Mouse (Mus musculus) forelimb bud, embryonic 11.5 days (tissue): ENCODE results near the gene Tmem14a.
A peak's percentile ranks its signal among the peaks of the same experiment; 100 is the strongest.
"Not testable (repeated sequence)": the region's sequence is repeated elsewhere in the genome, so short reads cannot be mapped to it uniquely, and the experiment has no call there.

Source experiments
- DNase-seq: peaks from one replicate; pipeline ENCODE4 v3.0.0-alpha.2; 2012; ENCODE audit warnings: low read depth, low spot score

Gene Tmem14a

DNA sequence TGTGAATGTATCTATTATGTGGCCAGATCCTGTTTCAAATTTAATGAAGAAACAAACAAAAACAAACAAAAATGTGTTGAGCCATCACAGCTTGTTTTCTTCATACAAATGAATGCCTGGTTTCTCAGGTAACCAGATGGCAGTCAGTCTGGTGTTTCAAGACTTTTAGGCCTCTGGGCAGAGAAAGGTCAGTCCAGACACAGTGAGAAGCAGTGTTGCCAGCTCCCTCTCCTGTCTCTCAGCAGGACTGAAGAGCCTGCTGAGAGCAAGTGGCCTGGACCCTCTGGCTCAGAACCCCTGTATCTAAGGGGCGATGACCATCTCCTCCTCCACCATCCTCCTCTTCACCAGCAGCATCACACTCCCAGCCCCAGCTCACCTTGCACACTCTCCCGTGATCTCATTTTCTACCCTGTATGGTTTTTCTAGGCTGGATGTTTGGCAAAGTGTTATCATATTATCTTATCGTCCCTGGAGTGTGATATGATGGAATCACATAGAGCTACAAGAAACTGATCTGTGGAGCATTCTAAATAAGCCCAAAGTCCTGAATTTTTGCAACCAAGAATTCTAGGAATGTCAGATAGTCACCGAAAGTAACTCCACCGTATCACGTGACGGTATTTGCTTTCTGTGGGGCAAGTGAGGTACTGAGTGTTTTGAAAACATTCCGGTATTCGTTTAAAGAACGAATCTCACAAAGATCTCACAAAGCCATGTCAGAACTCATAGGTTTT is 34.4 kb downstream of the Tmem14a start:
- no peak for DNase-seq

DNA sequence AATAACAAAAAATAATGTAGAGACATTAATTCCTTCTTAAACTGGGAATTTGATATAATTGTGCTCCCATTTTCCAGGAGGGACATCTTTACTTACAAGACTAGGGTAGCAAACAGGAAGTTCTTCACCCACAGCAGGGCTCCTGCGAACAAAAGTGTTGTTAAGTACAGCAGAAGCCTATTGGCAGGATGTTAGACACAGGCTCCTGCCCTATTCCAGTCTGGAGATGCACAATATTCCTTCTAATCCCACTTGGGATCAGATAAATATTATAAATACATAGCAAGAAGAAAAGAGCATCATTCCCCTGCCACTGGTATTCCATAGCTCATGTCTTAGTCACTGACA is 34.9 kb downstream of the Tmem14a start:
- DNase-seq = no peak

DNA sequence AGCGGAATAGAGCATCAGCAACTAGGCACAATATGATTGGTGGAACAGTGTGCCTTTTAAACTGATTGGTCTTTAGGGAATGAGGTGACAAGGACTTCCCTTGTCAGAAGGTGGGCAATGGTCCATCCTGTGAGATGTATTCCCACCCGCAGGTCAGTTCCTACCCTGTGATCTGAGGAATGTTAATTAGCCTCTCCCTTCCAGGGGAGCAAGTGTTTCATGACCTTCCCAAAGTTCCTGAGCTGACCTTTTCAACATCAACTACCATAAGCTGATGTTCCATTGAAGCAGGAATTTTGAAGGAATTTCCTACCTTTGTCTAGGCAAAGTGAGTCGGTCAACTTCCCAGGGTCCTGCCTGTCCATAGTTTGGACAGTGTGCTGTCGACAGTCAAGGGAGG is 35.5 kb downstream of the Tmem14a start:
- DNase-seq = no peak

DNA sequence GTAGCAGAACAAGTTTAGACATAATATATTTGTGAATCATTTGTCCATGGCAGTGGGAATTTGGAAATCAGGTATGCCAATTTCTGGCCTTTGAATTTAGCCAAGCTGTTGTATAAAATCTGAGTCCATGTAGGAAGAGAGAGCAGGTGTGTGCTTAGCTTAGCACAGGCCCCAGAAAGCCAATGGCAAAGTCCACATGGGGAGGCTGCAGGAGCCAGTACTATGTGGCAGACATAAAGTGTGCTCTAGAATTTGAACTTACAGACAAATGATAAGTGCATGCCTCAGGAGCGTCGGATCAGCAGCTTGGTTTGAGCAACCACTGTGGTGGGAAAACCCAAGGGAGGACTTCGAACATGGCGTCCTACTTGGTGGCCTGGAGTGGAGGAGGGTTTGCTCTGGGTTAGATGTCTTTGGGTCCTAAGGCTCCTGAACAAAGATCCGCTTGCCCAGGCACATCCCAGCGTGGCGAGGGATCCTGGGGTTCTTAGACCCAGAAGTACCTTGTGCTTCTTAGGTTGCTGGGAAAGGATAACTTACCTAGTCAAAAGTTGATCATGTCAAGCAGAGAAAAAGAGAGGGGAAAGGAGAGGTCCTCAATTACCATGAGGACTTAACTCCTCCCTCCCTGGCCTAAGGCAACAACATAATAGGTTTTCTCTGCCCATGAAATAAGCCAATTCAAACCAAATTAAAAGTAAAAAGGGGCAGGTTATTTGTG is 37.4 kb downstream of the Tmem14a start:
- no peak for DNase-seq

DNA sequence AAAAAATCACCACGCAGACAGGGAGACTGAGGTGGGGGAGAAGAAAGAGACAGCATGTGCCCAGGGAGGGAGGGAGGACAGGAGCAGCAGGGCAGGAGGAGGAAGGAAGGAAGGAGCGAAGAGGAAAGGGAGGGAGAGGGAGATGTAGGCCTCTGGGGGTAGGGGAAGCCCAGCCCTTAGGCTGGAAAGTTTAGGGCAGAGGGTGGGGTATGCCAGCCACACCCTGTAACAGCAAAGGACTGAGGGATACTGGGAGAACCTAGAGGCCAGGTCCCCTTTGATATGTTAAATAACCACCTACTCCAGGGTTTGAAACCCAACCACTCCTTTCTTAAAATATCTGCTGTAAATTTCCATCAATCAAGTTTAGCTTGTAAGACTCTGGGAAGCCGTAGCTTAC is 38.0 kb downstream of the Tmem14a start:
- DNase-seq = no peak

DNA sequence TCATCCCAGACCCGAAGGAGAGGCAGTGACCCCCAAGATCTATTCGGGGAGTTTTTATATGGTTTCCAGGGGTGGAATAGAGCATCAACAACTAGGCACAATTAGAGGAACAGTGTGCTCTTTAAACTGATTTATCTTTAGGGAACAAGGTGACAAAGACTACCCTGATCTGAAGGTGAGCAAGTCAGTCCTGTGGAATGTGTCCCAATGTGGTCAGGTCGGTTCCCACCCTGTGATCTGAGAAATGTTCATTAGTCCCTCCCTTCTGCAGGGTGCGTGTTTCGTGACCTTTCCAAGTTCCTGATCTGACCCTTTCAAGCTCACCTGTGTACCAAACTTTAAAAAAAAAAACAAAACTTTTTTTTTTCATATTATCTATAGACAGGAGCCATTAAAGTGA is 38.5 kb downstream of the Tmem14a start:
- no peak for DNase-seq

DNA sequence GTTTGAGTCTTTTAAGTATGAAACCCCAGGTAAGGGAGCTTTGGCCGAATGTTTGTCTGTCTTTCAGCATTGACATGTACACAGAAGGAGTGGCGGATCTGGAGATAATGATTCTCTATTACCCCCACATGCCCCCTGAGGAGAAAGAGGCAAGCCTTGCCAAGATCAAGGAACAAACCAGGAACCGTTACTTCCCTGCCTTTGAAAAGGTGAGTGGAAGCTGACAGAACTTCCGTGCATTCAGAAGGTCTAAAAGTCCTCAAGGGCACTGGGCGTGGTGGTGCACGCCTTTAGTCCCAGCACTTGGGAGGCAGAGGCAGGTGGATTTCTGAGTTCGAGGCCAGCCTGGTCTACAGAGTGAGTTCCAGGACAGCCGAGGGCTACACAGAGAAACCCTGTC is 41.6 kb downstream of the Tmem14a start:
- DNase-seq = not testable (repeated sequence)

DNA sequence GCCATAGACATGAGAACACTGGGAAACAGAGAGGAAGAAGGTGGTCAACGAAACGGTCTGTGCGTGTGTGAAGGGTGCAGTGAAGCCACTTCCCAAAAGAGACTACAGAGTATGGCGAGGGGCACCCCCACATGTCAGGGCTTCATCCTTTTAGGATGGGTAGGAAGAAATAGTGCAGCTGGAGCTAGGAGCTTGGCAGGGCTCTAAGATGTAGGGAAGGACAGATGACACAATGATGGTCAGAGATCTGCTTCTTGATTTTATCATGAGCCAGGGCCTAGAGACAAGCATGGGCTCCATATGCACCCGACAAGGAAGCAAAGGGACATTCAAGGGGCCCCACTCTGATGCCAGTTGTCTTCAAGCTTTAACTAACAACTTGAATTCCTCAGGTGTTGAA is 44.0 kb downstream of the Tmem14a start:
- no peak for DNase-seq

DNA sequence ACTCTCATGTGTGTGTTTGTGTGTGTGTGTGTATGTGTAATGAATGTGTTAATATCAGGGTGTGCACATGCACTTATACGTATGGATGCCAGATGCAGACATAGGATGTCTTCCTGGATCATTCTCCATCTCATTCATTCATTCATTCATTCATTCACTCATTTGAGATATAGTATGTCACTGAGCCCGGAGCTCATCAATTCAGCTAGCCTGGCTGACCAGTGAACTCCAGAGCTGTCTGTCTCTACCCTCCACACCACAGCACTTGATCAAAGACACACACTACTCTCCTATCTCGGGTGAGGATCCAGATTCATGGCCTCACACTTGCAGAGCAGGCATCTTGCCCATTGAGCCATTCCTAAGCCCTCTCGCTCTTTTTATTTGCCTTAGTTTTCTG is 45.6 kb downstream of the Tmem14a start:
- DNase-seq = no peak

DNA sequence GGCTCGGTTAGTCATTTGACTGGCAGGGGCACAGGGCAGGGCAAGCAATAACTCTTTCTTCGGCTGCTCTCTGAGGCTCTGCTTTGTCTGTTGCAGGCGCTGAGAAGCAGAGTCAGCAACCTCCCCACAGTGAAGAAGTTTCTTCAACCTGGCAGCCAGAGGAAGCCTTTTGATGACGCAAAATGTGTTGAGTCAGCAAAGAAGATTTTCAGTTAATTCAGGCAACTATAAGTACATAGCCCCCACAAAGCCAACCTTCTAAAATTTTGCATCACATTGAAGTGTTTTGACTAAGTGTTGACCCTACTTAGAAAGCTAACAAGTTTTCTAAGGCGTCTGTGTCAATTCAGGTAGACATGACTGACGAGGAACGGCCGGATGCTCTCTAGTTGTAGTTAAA is 46.4 kb downstream of the Tmem14a start:
- DNase-seq = no peak

DNA sequence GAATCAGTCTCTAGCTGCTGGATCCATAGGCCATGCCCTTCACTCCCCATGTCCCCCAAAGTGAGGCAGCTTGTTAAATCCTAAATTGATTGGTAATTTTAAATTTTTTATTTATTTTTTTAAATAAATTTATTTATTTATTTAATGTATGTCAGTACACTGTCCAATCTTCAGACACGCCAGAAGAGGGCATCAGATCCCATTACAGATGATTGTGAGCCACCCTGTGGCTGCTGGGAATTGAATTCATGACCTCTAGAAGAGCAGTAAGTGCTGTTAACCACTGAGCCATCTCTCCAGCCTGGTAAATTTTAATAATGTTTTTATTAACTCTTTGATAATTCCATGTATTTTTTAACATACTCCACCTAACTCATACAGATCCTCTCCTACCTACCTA is 48.4 kb downstream of the Tmem14a start:
- no peak for DNase-seq

DNA sequence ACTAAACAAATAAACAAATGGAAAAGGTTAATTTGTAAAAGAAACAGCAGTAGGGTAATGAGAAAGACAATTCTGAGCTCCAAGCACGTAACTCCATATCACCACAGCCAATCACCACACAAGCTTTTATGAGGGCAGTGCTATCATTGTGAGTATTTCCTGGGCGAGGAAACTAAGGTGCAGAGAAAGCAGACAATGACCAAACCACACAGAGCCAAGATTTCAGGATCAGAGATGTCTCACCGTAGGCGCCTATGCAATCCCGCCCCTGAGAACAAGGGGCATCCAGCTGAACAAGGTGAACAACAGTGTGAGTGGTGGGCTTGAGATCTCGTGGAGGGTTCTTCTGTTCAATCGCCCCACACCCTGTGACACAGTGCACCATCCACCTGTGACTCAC is 49.1 kb downstream of the Tmem14a start:
- not testable (repeated sequence) for DNase-seq

DNA sequence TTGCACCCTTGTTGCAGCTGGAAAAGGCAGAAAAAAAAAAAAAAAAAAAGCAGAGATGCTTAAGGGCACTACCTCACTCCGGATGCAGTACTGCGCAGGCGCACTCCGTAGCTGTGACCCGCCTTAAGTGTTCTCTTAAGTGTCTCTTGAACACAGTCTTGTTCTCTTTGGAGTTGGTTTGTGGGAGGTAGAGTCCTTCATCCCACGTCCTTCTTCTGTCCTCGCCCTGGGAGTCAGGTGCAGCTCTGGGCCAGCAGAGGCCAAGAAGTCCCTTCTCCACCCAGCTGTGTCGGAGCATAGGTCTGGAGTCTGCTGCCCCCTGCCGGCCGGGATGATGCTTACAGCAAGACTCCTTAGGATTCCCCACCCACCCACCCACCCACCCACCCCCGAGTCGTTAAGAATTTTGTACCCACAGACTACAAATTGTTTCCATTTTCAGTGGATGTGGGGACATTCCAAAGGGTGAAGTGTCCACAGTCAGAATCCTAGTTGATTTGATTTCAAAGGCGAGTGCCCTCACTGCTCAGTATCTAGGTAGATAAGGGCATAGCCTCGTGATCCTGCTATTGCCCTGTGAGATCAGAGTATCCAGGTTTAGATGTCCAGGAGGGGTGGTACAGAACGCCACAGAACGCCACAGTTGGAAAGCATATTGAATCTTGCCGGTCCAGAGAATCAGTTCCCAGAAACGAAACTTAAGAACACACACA is 53.1 kb downstream of the Tmem14a start:
- DNase-seq = peak; percentile 62

DNA sequence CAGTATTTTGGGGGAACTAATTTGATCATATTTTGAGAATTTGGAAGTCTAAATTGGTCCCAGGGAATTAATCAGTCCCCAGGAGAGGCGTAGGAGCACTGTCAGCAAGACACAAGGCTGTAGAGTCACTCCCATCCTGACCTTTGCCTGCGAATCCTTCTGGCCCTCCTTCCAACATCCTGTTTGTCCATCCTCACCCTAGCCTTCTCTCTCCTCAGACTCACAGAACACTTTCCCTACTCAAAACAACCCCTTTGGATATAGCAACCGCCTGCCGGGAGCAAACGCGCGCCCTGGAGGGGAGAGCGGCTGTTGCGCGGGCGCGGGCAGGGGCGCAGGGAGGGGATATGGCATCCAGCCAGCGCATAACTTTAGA is 53.7 kb downstream of the Tmem14a start:
- no peak for DNase-seq

DNA sequence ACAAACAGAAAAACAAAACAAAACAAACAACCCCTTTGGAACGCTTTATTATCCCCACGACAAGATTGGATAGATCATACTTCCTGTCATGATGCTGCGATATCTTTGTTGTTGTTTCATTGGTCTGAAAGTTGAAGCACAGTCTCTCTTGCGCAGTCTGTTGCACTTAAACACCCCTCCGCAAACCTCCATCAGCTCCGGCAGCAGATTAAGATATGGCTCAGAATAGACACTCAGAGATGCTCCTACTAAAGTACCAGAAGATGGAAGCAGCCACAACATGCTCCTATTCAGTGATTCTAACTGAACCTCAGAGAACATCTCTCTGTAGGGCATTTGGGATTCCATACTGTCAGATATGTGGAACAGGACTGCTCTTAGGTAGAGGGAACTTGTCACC is 54.7 kb downstream of the Tmem14a start:
- DNase-seq = no peak

DNA sequence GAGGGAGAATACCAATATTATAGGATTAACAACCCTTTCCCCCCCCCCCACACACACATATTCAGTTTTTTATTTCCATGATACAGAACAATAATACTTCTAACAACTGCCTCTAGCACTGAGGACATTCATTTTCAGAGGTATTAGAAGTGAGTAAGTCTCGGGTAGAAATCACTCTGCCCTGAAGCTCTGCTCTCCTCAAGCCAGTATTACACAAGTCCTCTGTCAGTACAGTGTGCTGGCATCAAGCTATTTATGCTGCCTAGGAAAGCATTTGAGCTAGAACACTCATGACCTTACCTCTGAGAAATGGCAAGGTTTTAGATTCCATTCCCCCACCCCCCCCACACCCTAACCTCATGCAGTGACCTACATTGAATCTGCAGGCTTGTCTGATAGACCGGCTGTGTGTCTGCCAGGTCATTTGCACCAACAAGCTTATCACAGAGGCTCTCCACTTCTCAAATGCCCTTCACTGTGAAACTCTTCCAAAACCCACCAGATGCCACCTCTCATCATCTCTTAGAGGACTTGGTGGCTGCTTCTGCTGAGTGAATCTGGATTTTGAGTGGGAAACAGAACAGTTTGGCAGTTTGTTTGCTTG is 56.2 kb downstream of the Tmem14a start:
- DNase-seq = no peak

DNA sequence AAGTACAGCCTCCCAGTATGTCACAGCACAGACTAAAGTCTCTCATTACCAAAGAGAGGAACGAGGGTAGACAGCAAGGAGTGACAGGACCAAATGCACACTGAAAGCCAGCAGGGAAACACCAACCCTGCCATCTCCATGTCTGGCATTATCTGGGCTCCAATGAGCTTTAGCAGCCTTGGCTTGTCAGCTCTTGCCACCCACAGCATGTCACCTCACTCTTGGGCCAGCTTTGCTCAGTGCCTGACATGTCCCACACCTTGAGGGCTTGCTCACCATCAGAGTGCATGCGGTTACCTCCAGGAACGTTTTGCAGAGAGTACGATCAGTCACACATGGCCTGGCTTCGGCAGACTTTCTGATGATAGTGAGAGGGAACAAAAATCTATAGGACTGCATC is 57.0 kb downstream of the Tmem14a start:
- DNase-seq = not testable (repeated sequence)

DNA sequence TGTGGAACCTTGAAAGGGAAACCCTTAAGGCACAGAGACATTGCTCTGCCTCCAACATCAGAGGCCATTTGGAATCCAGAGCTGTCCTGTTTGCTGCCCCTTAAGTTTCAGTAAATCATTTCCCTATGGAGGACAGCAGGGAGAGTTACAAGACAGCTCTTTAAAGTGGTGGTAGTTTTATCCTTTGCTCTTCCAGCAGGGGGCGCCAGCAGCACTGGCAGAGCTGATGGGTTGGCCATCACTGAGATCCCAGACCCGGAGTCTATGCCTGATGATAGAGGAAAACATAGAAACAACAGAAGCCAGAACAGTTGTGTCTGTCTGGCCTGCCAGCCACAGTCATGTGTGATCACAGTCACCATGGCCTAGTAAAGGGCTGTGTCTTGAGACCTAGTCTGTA is 57.8 kb downstream of the Tmem14a start:
- DNase-seq = not testable (repeated sequence)
